Mouse (Mus musculus): ENCODE results near the gene Cep70.

The Cep70 gene

GRCm38 (mm10) chr9:99243190-99243894 is at the start of gene Cep70:
Cep70 (plus strand) TSS chr9:99243367.
- peak; percentile 92 for DNase-seq (ENCODE audit: low spot score)

GRCm38 (mm10) chr9:99212643-99213042 is 30.5 kb upstream of the Cep70 start:
- DNase-seq (ENCODE audit: low spot score) = no peak

- no peak for DNase-seq (ENCODE audit: low spot score)
Measured at GRCm38 (mm10) chr9:99216182-99216581, 27.0 kb upstream of the Cep70 start.

- peak; percentile 58 for DNase-seq (ENCODE audit: low spot score)
Measured at GRCm38 (mm10) chr9:99217999-99218719, 25.0 kb upstream of the Cep70 start.

- DNase-seq (ENCODE audit: low spot score) = no peak
Measured at GRCm38 (mm10) chr9:99221636-99222035, 21.5 kb upstream of the Cep70 start.

GRCm38 (mm10) chr9:99224583-99224982 is 18.6 kb upstream of the Cep70 start:
- no peak for DNase-seq (ENCODE audit: low spot score)

GRCm38 (mm10) chr9:99229450-99229849 is 13.7 kb upstream of the Cep70 start:
- no peak for DNase-seq (ENCODE audit: low spot score)

GRCm38 (mm10) chr9:99237139-99237538 is 6.0 kb upstream of the Cep70 start, which contains the start of gene Faiml:
Faiml (minus strand) TSS chr9:99237239.
- no peak for DNase-seq (ENCODE audit: low spot score)

- no peak for DNase-seq (ENCODE audit: low spot score)
Measured at GRCm38 (mm10) chr9:99238276-99238675, 4.9 kb upstream of the Cep70 start.

GRCm38 (mm10) chr9:99239256-99239655 is 3.9 kb upstream of the Cep70 start:
- DNase-seq (ENCODE audit: low spot score) = peak; percentile 34

GRCm38 (mm10) chr9:99240571-99240970 is 2.6 kb upstream of the Cep70 start:
- no peak for DNase-seq (ENCODE audit: low spot score)

- peak; percentile 79 for DNase-seq (ENCODE audit: low spot score)
Measured at GRCm38 (mm10) chr9:99242035-99242434, 1.1 kb upstream of the Cep70 start.

GRCm38 (mm10) chr9:99242533-99243189 is 506 bp upstream of the Cep70 start:
- no peak for DNase-seq (ENCODE audit: low spot score)

- DNase-seq (ENCODE audit: low spot score) = no peak
Measured at GRCm38 (mm10) chr9:99243895-99244293, 727 bp downstream of the Cep70 start.

- DNase-seq (ENCODE audit: low spot score) = no peak
Measured at GRCm38 (mm10) chr9:99248304-99248703, 5.1 kb downstream of the Cep70 start.

GRCm38 (mm10) chr9:99248906-99249305 is 5.7 kb downstream of the Cep70 start:
- peak; percentile 53 for DNase-seq (ENCODE audit: low spot score)

- DNase-seq (ENCODE audit: low spot score) = no peak
Measured at GRCm38 (mm10) chr9:99253861-99254260, 10.7 kb downstream of the Cep70 start.

GRCm38 (mm10) chr9:99256206-99256605 is 13.0 kb downstream of the Cep70 start:
- DNase-seq (ENCODE audit: low spot score) = no peak

GRCm38 (mm10) chr9:99256821-99257220 is 13.7 kb downstream of the Cep70 start:
- DNase-seq (ENCODE audit: low spot score) = no peak

GRCm38 (mm10) chr9:99258891-99259290 is 15.7 kb downstream of the Cep70 start:
- DNase-seq (ENCODE audit: low spot score) = no peak

- DNase-seq (ENCODE audit: low spot score) = no peak
Measured at GRCm38 (mm10) chr9:99304296-99304695, 61.1 kb downstream of the Cep70 start.

GRCm38 (mm10) chr9:99306226-99306625 is 63.1 kb downstream of the Cep70 start:
- DNase-seq (ENCODE audit: low spot score) = no peak
